Mouse (Mus musculus): ENCODE measurements around the gene Stxbp1. TPM values are rescaled to one million over a fixed set of nuclear protein-coding genes. Genes with fewer than 3 reads are reported as not detected.

Stxbp1 gene
- polyA plus RNA-seq, 1 experiment from 2014 or later, result 16.2 TPM

Other genes starting within 250 kb of the Stxbp1 start
- gene St6galnac6, start 247.5 kb downstream of the Stxbp1 start, polyA plus RNA-seq (2014; fragmentation: Nextera tagmentation; extraction: Ambion mirVana), result 7.0 and 8.7 TPM in 2 replicates
- gene Ak1, start 225.5 kb downstream of the Stxbp1 start, polyA plus RNA-seq (2014; fragmentation: Nextera tagmentation; extraction: Ambion mirVana), result 22.1 and 25.5 TPM in 2 replicates
- gene Eng, start 200.7 kb downstream of the Stxbp1 start, polyA plus RNA-seq (2014; fragmentation: Nextera tagmentation; extraction: Ambion mirVana), result 34.1 and 55.9 TPM in 2 replicates
- 27.1 and 33.2 TPM in 2 replicates for gene Fpgs, start 143.1 kb downstream of the Stxbp1 start, polyA plus RNA-seq (2014; fragmentation: Nextera tagmentation; extraction: Ambion mirVana)
- 105 and 106 TPM in 2 replicates for gene Cdk9, start 134.2 kb downstream of the Stxbp1 start, polyA plus RNA-seq (2014; fragmentation: Nextera tagmentation; extraction: Ambion mirVana)
- gene Sh2d3c, start 126.2 kb downstream of the Stxbp1 start, polyA plus RNA-seq (2014; fragmentation: Nextera tagmentation; extraction: Ambion mirVana), result 19.8 and 25.4 TPM in 2 replicates
- not detected in 2 replicates for gene 6330409D20Rik, start 106.2 kb downstream of the Stxbp1 start, polyA plus RNA-seq (2014; fragmentation: Nextera tagmentation; extraction: Ambion mirVana)
- 75.6 and 76.8 TPM in 2 replicates for gene Tor2a, start 90.0 kb downstream of the Stxbp1 start, polyA plus RNA-seq (2014; fragmentation: Nextera tagmentation; extraction: Ambion mirVana)
- 0.30 TPM in 1 of 2 replicates, not detected in the other for gene Ttc16, start 71.6 kb downstream of the Stxbp1 start, polyA plus RNA-seq (2014; fragmentation: Nextera tagmentation; extraction: Ambion mirVana)
- 3.3 and 5.8 TPM in 2 replicates for gene Ptrh1, start 71.5 kb downstream of the Stxbp1 start, polyA plus RNA-seq (2014; fragmentation: Nextera tagmentation; extraction: Ambion mirVana)
- gene Cfap157, start 62.8 kb downstream of the Stxbp1 start, polyA plus RNA-seq (2014; fragmentation: Nextera tagmentation; extraction: Ambion mirVana), result 0.11 and 0.39 TPM in 2 replicates
- gene Fam129b, start 28.9 kb upstream of the Stxbp1 start, polyA plus RNA-seq (2014; fragmentation: Nextera tagmentation; extraction: Ambion mirVana), result 18.2 and 19.9 TPM in 2 replicates
- 249 and 308 TPM in 2 replicates for gene Rpl12, start 114.3 kb upstream of the Stxbp1 start, polyA plus RNA-seq (2014; fragmentation: Nextera tagmentation; extraction: Ambion mirVana)
- 5.8 and 8.8 TPM in 2 replicates for gene Lrsam1, start 114.4 kb upstream of the Stxbp1 start, polyA plus RNA-seq (2014; fragmentation: Nextera tagmentation; extraction: Ambion mirVana)
- gene Slc2a8, start 134.8 kb upstream of the Stxbp1 start, polyA plus RNA-seq (2014; fragmentation: Nextera tagmentation; extraction: Ambion mirVana), result 19.0 and 21.1 TPM in 2 replicates